Comparison of ENCODE assay signal across 19 mouse cellular contexts in the genomic region with DNA sequence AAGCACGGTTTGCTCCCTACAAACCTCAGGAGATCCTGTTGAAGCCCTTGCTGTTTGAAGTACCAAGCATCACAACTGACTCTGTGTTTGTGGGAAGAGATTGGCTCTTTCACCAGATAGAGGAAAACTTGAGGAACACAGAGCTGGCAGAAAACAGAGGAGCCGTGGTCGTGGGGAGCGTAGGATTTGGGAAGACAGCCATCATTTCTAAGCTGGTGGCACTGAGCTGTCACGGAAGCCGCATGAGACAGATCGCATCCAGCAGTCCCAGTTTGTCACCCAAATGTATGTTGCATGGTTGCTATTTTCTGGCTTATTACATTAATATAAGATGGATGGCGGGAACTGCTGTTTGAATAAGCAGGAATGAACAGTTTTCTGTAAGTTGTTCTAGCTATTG.
"Had no signal": no experiment of that assay in that cellular context is flagged by ENCODE, and none has a peak within 500 bp of the region (broad histone marks: within the 10 kb centered on the region; RNA-seq: fewer than 3 reads in every experiment).

No protein-coding gene starts in this region.

- H3K4me1 ChIP-seq: stomach, embryonic 15.5 days had no signal

- ATAC-seq: intestine, postnatal 0 days; midbrain, embryonic 16.5 days had no signal

- DNase-seq: kidney, adult 2 months; kidney, postnatal 10 days; kidney, postnatal 36 days; liver, embryonic 13.5 days; lung, adult 2 months; lung, postnatal 14 days; lung, postnatal 4 days; retina, postnatal 1 day; right cerebral cortex, postnatal 25 days; spleen, adult 18-20 months; thymus, postnatal 25 days had no signal

- H3K4me2 ChIP-seq: kidney, embryonic 15.5 days; liver, embryonic 13.5 days; midbrain, embryonic 12.5 days; neural tube, embryonic 13.5 days; stomach, embryonic 15.5 days had no signal

- H3K9me3 ChIP-seq: kidney, embryonic 15.5 days; liver, embryonic 13.5 days; midbrain, embryonic 12.5 days; neural tube, embryonic 13.5 days; stomach, embryonic 15.5 days had no signal

- H3K27ac ChIP-seq: kidney, embryonic 15.5 days; left cerebral cortex, adult 2 months; liver, embryonic 13.5 days; midbrain, embryonic 12.5 days; neural tube, embryonic 13.5 days; stomach, embryonic 15.5 days had no signal

- H3K9ac ChIP-seq: kidney, embryonic 15.5 days; liver, embryonic 13.5 days; midbrain, embryonic 12.5 days; neural tube, embryonic 13.5 days; stomach, embryonic 15.5 days had no signal

- H3K36me3 ChIP-seq: liver, embryonic 13.5 days; midbrain, embryonic 12.5 days had no signal

- H3K4me3 ChIP-seq: kidney, embryonic 15.5 days; left cerebral cortex, adult 2 months; liver, embryonic 13.5 days; midbrain, embryonic 12.5 days; myocyte; neural tube, embryonic 13.5 days; stomach, embryonic 15.5 days had no signal

- H3K27me3 ChIP-seq: kidney, embryonic 15.5 days; liver, embryonic 13.5 days; neural tube, embryonic 13.5 days; stomach, embryonic 15.5 days had no signal
